Mouse (Mus musculus): ENCODE data around the gene Gm9736. TPM values are rescaled to one million over a fixed set of nuclear protein-coding genes. Genes with fewer than 3 reads are reported as not detected.
"Not testable (repeated sequence)": the region's sequence is repeated elsewhere in the genome, so short reads cannot be mapped to it uniquely, and the experiment has no call there.

Gene Gm9736
- polyA plus RNA-seq, 1 experiment from 2014 or later = not detected

DNA sequence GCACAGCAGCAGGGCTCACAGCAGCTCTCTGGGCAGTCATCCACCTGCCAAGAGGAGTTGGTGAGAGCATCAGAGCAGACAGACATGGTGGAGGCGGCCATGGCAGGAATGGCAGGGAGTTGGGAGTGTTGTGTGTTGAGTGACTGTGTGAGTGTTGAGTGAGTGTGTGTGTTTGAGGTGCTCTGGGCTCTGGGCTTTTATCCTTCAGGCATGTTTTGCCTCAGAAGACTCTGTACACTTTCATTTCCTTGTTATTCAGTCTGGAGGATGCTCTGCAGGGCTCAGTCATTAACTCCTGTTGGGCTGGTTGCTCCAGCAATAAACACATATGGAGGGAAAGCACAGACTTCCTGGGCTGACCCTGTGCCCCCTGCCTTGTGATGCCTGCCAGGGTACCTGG, 20.1 kb upstream of the Gm9736 start, which contains the start of gene Gm3238:
Gene Gm3238 (minus strand): TSS at position 101 of the 400 bp plus-strand sequence.
- not testable (repeated sequence) for H3K9me3 ChIP-seq; H3K9ac ChIP-seq (replicated peaks); H3K4me3 ChIP-seq (replicated peaks); H3K4me2 ChIP-seq; ATAC-seq (ENCODE audit: insufficient number of reproducible peaks, insufficient read depth, low FRiP score, low TSS enrichment, low read depth); H3K27ac ChIP-seq; H3K4me1 ChIP-seq (replicated peaks); H3K27me3 ChIP-seq; H3K36me3 ChIP-seq
- 64% methylated on average over 1 of the region's 1 CpGs for WGBS

DNA sequence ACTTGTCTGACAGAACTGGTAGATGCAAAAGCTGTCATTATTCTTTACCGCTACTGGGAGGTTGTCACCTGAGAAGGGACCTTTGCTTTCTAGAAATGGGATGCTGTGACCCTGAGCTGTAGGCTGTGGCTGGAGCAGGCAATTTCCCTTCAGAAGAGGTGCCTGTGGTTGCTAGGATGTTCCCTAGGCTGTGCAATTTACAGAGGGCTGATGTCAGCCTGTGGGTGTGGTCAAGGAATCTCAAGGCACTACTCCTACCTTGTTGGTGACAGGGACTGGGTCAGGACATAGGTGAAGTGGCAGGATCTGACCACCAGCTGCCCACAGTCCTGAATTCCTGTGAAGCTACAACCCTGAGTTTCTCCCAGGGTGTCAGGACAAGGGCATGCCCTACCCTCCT, 18.6 kb upstream of the Gm9736 start:
- 71% methylated on average over 1 of the region's 1 CpGs for WGBS
- Histone ChIP-seq H3K4me2 (no peak overlapping the region), H3K27ac (no peak overlapping the region), H3K4me1 (replicated peaks) (no peaks in the 10 kb centered on the region), H3K9ac (replicated peaks) (no peak overlapping the region), H3K4me3 (replicated peaks) (no peak overlapping the region), H3K27me3 (no peaks in the 10 kb centered on the region), H3K9me3 (no peaks in the 10 kb centered on the region), H3K36me3 (no peaks in the 10 kb centered on the region)
- no peak for ATAC-seq (ENCODE audit: insufficient number of reproducible peaks, insufficient read depth, low FRiP score, low TSS enrichment, low read depth)

DNA sequence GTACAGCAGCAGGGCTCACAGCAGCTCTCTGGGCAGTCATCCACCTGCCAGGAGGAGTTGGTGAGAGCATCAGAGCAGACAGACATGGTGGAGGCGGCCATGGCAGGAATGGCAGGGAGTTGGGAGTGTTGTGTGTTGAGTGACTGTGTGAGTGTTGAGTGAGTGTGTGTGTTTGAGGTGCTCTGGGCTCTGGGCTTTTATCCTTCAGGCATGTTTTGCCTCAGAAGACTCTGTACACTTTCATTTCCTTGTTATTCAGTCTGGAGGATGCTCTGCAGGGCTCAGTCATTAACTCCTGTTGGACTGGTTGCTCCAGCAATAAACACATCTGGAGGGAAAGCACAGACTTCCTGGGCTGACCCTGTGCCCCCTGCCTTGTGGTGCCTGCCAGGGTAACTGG, 8.4 kb upstream of the Gm9736 start, which contains the start of gene Gm3233:
Gene Gm3233 (minus strand): TSS at position 101 of the 400 bp plus-strand sequence.
- H3K4me1 ChIP-seq (replicated peaks); H3K4me3 ChIP-seq (replicated peaks); H3K27me3 ChIP-seq; H3K4me2 ChIP-seq; H3K36me3 ChIP-seq; ATAC-seq (ENCODE audit: insufficient number of reproducible peaks, insufficient read depth, low FRiP score, low TSS enrichment, low read depth); H3K9ac ChIP-seq (replicated peaks); H3K9me3 ChIP-seq; H3K27ac ChIP-seq: not testable (repeated sequence)
- 40% methylated on average over 1 of the region's 1 CpGs for WGBS

DNA sequence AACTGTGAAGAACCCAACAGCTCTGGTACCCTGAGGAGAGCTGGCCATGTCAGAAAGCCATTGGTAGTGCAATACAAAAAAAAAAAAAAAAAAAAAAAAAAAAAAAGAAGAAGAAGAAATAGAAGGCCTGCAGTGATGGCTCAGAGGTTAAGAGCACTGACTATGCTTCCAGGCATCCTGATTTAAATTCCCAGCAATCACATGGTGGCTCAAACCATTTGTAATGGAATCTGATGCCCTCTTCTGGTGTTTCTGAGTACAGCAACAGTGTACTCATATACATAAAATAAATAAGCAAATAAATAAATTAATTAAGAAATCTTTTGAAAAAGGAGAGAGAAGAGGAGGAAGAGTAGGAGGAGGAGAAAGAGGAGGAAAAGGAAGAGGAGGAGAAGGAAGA, 2.3 kb upstream of the Gm9736 start:
- H3K27me3 ChIP-seq = no peaks in the 10 kb centered on the region
- H3K9ac ChIP-seq (replicated peaks) = no peak overlapping the region
- H3K4me2 ChIP-seq = no peak overlapping the region
- no peak for ATAC-seq (ENCODE audit: insufficient number of reproducible peaks, insufficient read depth, low FRiP score, low TSS enrichment, low read depth)
- H3K9me3 ChIP-seq = 0 out of 2 replicates have a peak, but pooled peaks cover 4% of the 10 kb centered on the region
- H3K36me3 ChIP-seq = no peaks in the 10 kb centered on the region
- no peak overlapping the region for H3K4me3 ChIP-seq (replicated peaks)
- H3K27ac ChIP-seq = no peak overlapping the region
- peaks cover 15% of the 10 kb centered on the region for H3K4me1 ChIP-seq (replicated peaks)

DNA sequence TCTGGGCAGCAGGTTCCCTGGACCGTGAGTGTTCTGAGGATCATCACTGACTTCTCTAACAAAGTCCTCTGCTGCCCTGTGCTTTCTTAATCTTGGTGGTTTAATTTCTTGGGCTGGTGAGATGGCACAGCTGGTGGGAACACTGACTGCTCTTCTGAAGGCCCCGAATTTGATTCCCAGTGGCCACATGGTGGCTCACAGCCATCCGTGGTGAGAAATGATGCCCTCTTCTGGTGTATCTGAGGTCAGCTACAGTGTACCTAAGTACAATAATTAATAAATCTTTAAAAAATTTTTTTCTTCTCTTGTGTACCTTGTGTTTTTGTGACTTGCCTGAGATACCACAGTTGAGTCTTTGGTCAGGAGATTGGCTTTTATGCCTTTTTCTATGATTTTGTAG, 1.2 kb upstream of the Gm9736 start:
- not testable (repeated sequence) for ATAC-seq (ENCODE audit: insufficient number of reproducible peaks, insufficient read depth, low FRiP score, low TSS enrichment, low read depth); H3K36me3 ChIP-seq; H3K27ac ChIP-seq; H3K4me3 ChIP-seq (replicated peaks); H3K9me3 ChIP-seq; H3K4me2 ChIP-seq; H3K9ac ChIP-seq (replicated peaks); H3K27me3 ChIP-seq
- H3K4me1 ChIP-seq (replicated peaks) = peaks cover 15% of the 10 kb centered on the region
- WGBS = 68% methylated on average over 3 of the region's 3 CpGs

DNA sequence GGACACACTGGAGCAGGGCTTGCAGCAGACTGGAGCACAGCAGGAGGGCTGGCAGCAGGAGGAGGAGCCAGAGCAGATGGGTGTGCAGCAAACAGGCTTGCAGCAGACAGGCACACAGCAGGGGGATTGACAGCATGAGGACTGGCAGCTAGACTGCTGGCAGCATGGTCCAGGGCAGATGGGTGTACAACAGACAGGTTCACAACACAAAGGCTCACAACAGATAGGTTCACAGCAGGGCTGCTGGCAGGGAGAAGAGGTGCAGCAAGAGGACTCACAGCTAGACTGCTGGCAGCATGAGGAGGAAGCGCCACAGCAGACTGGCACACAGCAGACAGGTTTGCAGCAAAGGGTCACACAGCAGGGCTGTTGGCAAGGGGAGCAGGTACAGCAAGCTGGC, 468 bp downstream of the Gm9736 start:
- H3K9me3 ChIP-seq; H3K36me3 ChIP-seq; H3K4me3 ChIP-seq (replicated peaks); H3K9ac ChIP-seq (replicated peaks); ATAC-seq (ENCODE audit: insufficient number of reproducible peaks, insufficient read depth, low FRiP score, low TSS enrichment, low read depth); H3K27ac ChIP-seq; H3K27me3 ChIP-seq; H3K4me2 ChIP-seq: not testable (repeated sequence)
- H3K4me1 ChIP-seq (replicated peaks) = peaks cover 15% of the 10 kb centered on the region
- 72% methylated on average over 1 of the region's 1 CpGs for WGBS

- WGBS = 49% methylated on average over 4 of the region's 5 CpGs
- ATAC-seq (ENCODE audit: insufficient number of reproducible peaks, insufficient read depth, low FRiP score, low TSS enrichment, low read depth); H3K36me3 ChIP-seq; H3K27me3 ChIP-seq; H3K4me3 ChIP-seq (replicated peaks); H3K9ac ChIP-seq (replicated peaks); H3K9me3 ChIP-seq; H3K4me2 ChIP-seq: not testable (repeated sequence)
- peaks cover 27% of the 10 kb centered on the region for H3K4me1 ChIP-seq (replicated peaks)
- H3K27ac ChIP-seq = 0 out of 2 replicates have a peak within 1 kb of the TSS, but pooled peaks have one; percentile 62
These were observed 9.0 kb downstream of the Gm9736 start, which contains the start of gene Gm18596 for GRCm38 (mm10) chr10:77741924-77742688. Gene Gm18596, minus strand, starts transcription at chr10:77742638.

DNA sequence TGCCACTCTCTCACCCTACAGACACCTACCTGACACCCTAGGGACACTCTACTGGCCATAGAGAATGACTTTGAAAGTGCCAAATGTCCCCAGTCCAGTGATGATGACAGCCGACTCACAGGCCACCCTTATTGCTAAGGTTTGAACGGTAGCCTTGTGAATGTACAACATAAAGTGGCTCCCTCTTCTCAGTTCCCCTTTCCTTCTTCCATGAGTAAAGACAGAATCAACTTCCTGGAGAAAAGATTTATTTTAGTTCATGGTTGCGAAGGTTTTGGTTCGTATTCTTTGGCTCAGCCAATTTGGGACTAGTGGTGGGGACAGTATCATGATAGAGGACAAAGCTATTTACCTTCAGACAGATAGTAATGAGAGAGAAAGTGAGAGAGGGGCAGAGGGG, 12.2 kb downstream of the Gm9736 start:
- WGBS = 83% methylated on average over 4 of the region's 4 CpGs
- Histone ChIP-seq H3K36me3 (no peaks in the 10 kb centered on the region), H3K4me3 (replicated peaks) (no peak overlapping the region), H3K9me3 (peaks cover 17% of the 10 kb centered on the region), H3K9ac (replicated peaks) (no peak overlapping the region), H3K27ac (no peak overlapping the region), H3K4me1 (replicated peaks) (peaks cover 29% of the 10 kb centered on the region), H3K4me2 (no peak overlapping the region), H3K27me3 (no peaks in the 10 kb centered on the region)
- ATAC-seq (ENCODE audit: insufficient number of reproducible peaks, insufficient read depth, low FRiP score, low TSS enrichment, low read depth) = no peak

GRCm38 (mm10) chr10:77735928-77736327, 15.2 kb downstream of the Gm9736 start:
- Histone ChIP-seq H3K36me3 (no peaks in the 10 kb centered on the region), H3K9me3 (peaks cover 19% of the 10 kb centered on the region), H3K27me3 (no peaks in the 10 kb centered on the region), H3K4me3 (replicated peaks) (no peak overlapping the region), H3K9ac (replicated peaks) (no peak overlapping the region), H3K27ac (no peak overlapping the region), H3K4me2 (no peak overlapping the region), H3K4me1 (replicated peaks) (peaks cover 12% of the 10 kb centered on the region)
- WGBS = 86% methylated on average over 1 of the region's 1 CpGs
- ATAC-seq (ENCODE audit: insufficient number of reproducible peaks, insufficient read depth, low FRiP score, low TSS enrichment, low read depth) = no peak

- no peak overlapping the region for H3K9ac ChIP-seq (replicated peaks)
- H3K4me3 ChIP-seq (replicated peaks) = no peak overlapping the region
- no peaks in the 10 kb centered on the region for H3K27me3 ChIP-seq
- no peaks in the 10 kb centered on the region for H3K36me3 ChIP-seq
- 55% methylated on average over 4 of the region's 4 CpGs for WGBS
- H3K27ac ChIP-seq = no peak overlapping the region
- H3K4me2 ChIP-seq = no peak overlapping the region
- ATAC-seq (ENCODE audit: insufficient number of reproducible peaks, insufficient read depth, low FRiP score, low TSS enrichment, low read depth) = no peak
- no peaks in the 10 kb centered on the region for H3K4me1 ChIP-seq (replicated peaks)
- H3K9me3 ChIP-seq = peaks cover 5% of the 10 kb centered on the region; the same call in 1 of the 2 replicates
These were observed 21.9 kb downstream of the Gm9736 start for GRCm38 (mm10) chr10:77729241-77729640.

DNA sequence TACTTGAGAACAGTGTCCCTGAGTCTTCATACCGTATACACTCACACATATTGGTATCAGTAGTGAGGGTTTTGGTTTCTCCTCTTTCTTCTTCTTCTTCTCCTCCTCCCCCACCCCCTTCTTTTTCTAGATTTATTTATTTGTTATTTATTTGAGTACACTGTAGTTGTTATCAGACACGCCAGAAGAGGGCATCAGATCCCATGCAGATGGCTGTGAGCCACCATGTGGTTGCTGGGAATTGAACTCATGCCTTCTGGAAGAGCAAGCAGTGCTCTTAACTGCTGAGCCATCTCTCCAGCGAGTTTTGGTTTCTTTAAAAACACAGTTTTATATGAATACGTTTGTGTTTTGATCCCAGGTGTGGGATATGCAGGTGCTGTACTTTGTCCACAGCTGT, 22.9 kb downstream of the Gm9736 start:
- Histone ChIP-seq H3K9ac (replicated peaks) (no peak overlapping the region), H3K36me3 (no peaks in the 10 kb centered on the region), H3K9me3 (no peaks in the 10 kb centered on the region), H3K4me2 (no peak overlapping the region), H3K27ac (no peak overlapping the region), H3K4me1 (replicated peaks) (no peaks in the 10 kb centered on the region), H3K27me3 (no peaks in the 10 kb centered on the region), H3K4me3 (replicated peaks) (no peak overlapping the region)
- no peak for ATAC-seq (ENCODE audit: insufficient number of reproducible peaks, insufficient read depth, low FRiP score, low TSS enrichment, low read depth)
- WGBS = 61% methylated on average over 4 of the region's 4 CpGs

- H3K9me3 ChIP-seq = no peaks in the 10 kb centered on the region
- no peak for ATAC-seq (ENCODE audit: insufficient number of reproducible peaks, insufficient read depth, low FRiP score, low TSS enrichment, low read depth)
- no peaks in the 10 kb centered on the region for H3K36me3 ChIP-seq
- H3K9ac ChIP-seq (replicated peaks) = no peak within 1 kb of the TSS
- WGBS = 21% methylated on average over 3 of the region's 3 CpGs
- no peak within 1 kb of the TSS for H3K27ac ChIP-seq
- no peak within 1 kb of the TSS for H3K4me2 ChIP-seq
- no peak within 1 kb of the TSS for H3K4me3 ChIP-seq (replicated peaks)
- no peaks in the 10 kb centered on the region for H3K4me1 ChIP-seq (replicated peaks)
- H3K27me3 ChIP-seq = no peaks in the 10 kb centered on the region
These were observed 25.0 kb downstream of the Gm9736 start, which contains the start of gene Gm10100 for GRCm38 (mm10) chr10:77726186-77726585. Gene Gm10100, plus strand, starts transcription at chr10:77726486.

Measured in limb, embryonic 12.5 days (tissue).